Mouse (Mus musculus) layer of hippocampus, postnatal 25 days (tissue): Measurements from ENCODE around the gene Ptch1. TPM values are rescaled to one million over a fixed set of nuclear protein-coding genes. Genes with fewer than 3 reads are reported as not detected.

Source experiments
- DNase-seq, 2 experiments: peaks; one replicate each; pipeline ENCODE4 v3.0.0; 2022; ENCODE audit warnings: mixed read lengths in 2 of 2, low spot score in 1 of 2; ENCODE audit errors: extremely low spot score in 1 of 2
- total RNA-seq, 2 experiments: library from RNA; stranded (reverse); gene quantifications; 2 replicates each; pipeline ENCODE4 v1.2.3; 2021

The Ptch1 gene
- total RNA-seq, 2 experiments from 2014 or later = 39.9 to 47.9 TPM

DNA sequence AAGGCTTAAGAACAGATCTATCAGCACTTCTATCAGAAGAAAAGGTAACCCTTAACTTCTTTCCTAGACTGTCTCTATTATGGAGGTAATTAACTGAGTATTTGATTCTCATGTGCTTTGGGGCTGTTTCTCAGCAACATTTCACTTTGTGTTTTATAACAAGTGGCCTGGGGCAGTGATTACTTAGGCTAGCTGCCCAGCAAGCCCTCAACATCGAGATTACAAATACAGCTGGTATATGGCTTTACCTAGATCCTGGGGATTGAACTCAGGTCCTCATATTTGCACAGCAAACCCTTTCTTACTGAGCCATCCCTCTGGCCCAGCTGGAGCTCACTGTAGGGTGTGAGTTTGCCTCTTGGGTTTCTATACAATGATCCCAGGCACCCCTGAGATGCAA is 67.0 kb downstream of the Ptch1 start:
- no peak for DNase-seq

GRCm38 (mm10) chr13:63502391-63502790 is 71.0 kb downstream of the Ptch1 start:
- no peak for DNase-seq

GRCm38 (mm10) chr13:63499489-63499888 is 73.9 kb downstream of the Ptch1 start:
- no peak for DNase-seq

GRCm38 (mm10) chr13:63496646-63497582 is 76.5 kb downstream of the Ptch1 start, which contains the start of gene Fancc:
Gene Fancc, minus strand, starts transcription at chr13:63497278.
- no peak for DNase-seq

- no peak for DNase-seq
These were observed 85.7 kb downstream of the Ptch1 start for GRCm38 (mm10) chr13:63487707-63488042.

DNA sequence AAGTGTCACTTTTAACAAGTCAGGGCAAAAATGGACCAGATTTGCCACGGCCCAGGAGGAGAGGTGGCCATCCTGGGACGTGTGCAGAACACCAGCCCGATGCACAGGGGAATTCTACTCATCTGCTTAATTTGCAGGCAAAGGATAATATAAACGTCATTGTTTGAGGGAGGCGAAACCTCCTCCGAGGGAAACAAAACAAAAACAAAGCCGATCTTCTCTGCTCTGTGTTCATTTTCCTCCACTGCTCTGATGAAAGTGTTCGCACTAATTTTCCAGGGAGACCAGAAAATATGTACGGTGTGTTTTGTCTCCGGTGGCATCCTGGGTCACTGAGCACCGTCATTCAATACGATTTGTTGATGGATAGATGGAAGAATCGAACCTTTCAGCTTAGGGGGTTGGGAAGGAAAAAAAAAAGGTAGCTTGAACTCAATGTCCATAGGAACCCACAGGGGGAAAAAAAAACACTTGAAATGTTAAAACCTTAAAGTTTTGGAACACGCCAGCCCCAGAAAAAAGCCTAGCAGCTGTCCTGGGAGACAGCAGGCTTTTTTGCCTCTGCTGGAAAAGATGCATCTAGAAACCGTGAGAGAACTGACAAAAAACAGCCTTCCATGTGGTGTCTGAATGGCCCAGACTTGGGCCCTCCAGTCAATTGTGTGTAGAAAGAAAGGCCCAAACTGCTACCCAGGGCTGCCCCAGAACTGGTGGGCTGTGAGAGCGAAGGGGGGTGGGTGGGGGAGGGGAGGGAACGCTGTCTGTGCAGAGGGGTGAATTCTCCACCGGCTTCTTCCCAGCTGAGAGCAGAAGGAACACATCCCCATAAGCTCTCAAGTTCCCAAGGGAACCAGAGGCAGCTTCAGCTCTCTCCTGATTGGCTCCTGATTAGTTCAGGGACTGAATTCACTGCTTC is 86.3 kb downstream of the Ptch1 start:
- no peak for DNase-seq

DNA sequence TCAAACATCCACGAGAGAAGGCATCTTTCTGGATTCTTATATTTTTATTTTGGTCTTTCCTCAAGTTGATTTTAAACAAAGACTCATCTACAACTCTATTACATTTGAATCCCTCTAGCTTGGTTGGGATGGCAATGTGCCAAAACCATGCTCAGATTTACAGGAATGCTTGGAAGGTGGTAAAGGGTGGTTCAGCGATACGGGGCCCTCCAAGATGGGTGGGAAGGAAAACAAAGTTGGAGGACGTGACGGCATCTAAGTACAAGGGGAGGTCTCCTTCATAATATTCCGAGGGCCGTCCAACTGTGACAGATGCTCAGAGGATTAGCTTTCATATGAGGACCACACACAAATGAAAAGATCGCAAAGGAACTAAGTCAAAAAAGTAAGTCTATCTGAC is 98.0 kb downstream of the Ptch1 start:
- no peak for DNase-seq

Other genes starting within 250 kb of the Ptch1 start
- 1 to 10 TPM; 5.4 to 7.7 TPM for gene Fancc, start 76.3 kb downstream of the Ptch1 start, total RNA-seq
- 10 to 100 TPM; 16.5 to 17.9 TPM for gene Ercc6l2, start 241.6 kb upstream of the Ptch1 start, total RNA-seq